Mouse (Mus musculus) limb, embryonic 15.5 days (tissue): ENCODE results near the gene Pcsk1n. TPM values are rescaled to one million over a fixed set of nuclear protein-coding genes. Genes with fewer than 3 reads are reported as not detected.

Experiments used
- ATAC-seq: fragments of 200-750 bp; cut with Nextera tagmentation; 2 replicates; pipeline ENCODE4 v1.8.0; 2017; ENCODE audit warnings: low read depth, moderate TSS enrichment; ENCODE audit not compliant: insufficient number of reproducible peaks, low FRiP score, low TSS enrichment
- H3K27ac ChIP-seq: fragments of 300-500 bp; sonication (generic); 2 replicates; pipeline ENCODE4 v1.5.1; 2015; ENCODE audit warnings: moderate library complexity, mild to moderate bottlenecking, inconsistent platforms
- H3K27me3 ChIP-seq: fragments of 300-500 bp; sonication (generic); 2 replicates; pipeline ENCODE4 v1.6.1; 2015; ENCODE audit warnings: inconsistent platforms
- H3K36me3 ChIP-seq: fragments of 300-500 bp; sonication (generic); 2 replicates; pipeline ENCODE4 v1.6.1; 2015; ENCODE audit warnings: inconsistent platforms
- H3K4me1 ChIP-seq: fragments of 300-500 bp; sonication (generic); 2 replicates; pipeline ENCODE4 v1.6.1; 2015; ENCODE audit warnings: inconsistent platforms
- H3K4me2 ChIP-seq: fragments of 300-500 bp; sonication (generic); 2 replicates; pipeline ENCODE4 v1.6.1; 2015; ENCODE audit warnings: mild to moderate bottlenecking, inconsistent platforms
- H3K4me3 ChIP-seq: fragments of 300-500 bp; sonication (generic); 2 replicates; pipeline ENCODE4 v1.5.1; 2015; ENCODE audit warnings: mild to moderate bottlenecking, inconsistent platforms
- H3K9ac ChIP-seq: fragments of 300-500 bp; sonication (generic); 2 replicates; pipeline ENCODE4 v1.6.1; 2015; ENCODE audit warnings: inconsistent platforms
- H3K9me3 ChIP-seq: fragments of 300-500 bp; sonication (generic); 2 replicates; pipeline ENCODE4 v1.6.1; 2016; ENCODE audit warnings: inconsistent platforms
- WGBS: fragments of 180-500 bp; shearing (Covaris S2); methylation state at CpG from one replicate; pipeline ENCODE4 v1.1.7; 2015; 5-methylcytosine and 5-hydroxymethylcytosine counted together
- polyA plus RNA-seq: library from polyadenylated mRNA; unstranded; fragments of >200 nt; fragmentation: Nextera tagmentation; extraction: Ambion mirVana; gene quantifications from 2 replicates; pipeline ENCODE4 v1.2.1, GENCODE M21; 2015

The Pcsk1n gene
- polyA plus RNA-seq, 1 experiment from 2014 or later: 1.2 TPM

DNA sequence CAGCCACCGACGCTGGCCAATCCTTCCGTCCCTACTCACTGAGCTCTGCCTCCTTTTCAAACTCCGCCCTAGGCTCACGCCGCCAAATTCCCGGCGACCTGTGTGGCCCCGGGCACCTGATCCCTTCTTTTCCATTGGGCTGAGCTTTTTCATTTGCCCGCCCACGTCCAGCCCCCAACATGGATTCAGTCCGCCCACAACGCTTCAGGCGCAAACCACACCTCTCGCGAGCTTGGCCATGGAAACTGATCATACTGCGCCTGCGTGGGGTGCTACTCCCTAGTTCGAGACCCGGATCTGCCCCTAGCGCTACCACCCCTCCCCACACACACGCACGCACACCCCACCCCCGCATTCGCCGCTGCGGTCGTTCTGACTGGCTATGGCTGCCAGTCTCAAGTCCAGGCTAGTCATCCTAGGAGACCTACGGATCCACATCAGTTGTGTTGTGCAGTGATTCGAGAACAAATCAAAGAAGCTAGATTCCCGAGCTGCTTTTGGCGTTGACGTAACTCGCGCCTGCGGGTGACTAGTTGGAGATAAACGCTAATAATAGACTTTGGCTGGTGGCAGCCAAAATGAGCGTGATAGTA is 28.4 kb downstream of the Pcsk1n start:
- Histone ChIP-seq H3K4me1 (no peaks in the 10 kb centered on the region), H3K27me3 (no peaks in the 10 kb centered on the region), H3K36me3 (no peaks in the 10 kb centered on the region), H3K9me3 (no peaks in the 10 kb centered on the region), H3K4me3 (peak overlapping the region; percentile 47), H3K27ac (peak overlapping the region; percentile 61), H3K9ac (no peak overlapping the region), H3K4me2 (peak overlapping the region; percentile 53)
- ATAC-seq: peak; percentile 98; the same call in 1 of the 2 replicates
- 18% methylated on average over 38 of the region's 38 CpGs for WGBS

- H3K4me2 ChIP-seq: no peak overlapping the region
- WGBS: 86% methylated on average over 7 of the region's 7 CpGs
- no peak overlapping the region for H3K27ac ChIP-seq
- no peaks in the 10 kb centered on the region for H3K9me3 ChIP-seq
- no peaks in the 10 kb centered on the region for H3K27me3 ChIP-seq
- H3K36me3 ChIP-seq: no peaks in the 10 kb centered on the region
- H3K9ac ChIP-seq: no peak overlapping the region
- ATAC-seq: no peak
- H3K4me3 ChIP-seq: no peak overlapping the region
- no peaks in the 10 kb centered on the region for H3K4me1 ChIP-seq
Observed at GRCm38 (mm10) chrX:7950091-7950490, 30.5 kb downstream of the Pcsk1n start.

- H3K4me3 ChIP-seq: no peak overlapping the region
- H3K27ac ChIP-seq: no peak overlapping the region
- H3K4me1 ChIP-seq: no peaks in the 10 kb centered on the region
- ATAC-seq: no peak
- H3K36me3 ChIP-seq: no peaks in the 10 kb centered on the region
- no peak overlapping the region for H3K9ac ChIP-seq
- no peaks in the 10 kb centered on the region for H3K9me3 ChIP-seq
- H3K4me2 ChIP-seq: no peak overlapping the region
- WGBS: 87% methylated on average over 9 of the region's 9 CpGs
- no peaks in the 10 kb centered on the region for H3K27me3 ChIP-seq
Observed at GRCm38 (mm10) chrX:7958868-7959267, 39.2 kb downstream of the Pcsk1n start.

GRCm38 (mm10) chrX:7963829-7964626 is 44.4 kb downstream of the Pcsk1n start:
- 59% methylated on average over 7 of the region's 7 CpGs for WGBS
- no peaks in the 10 kb centered on the region for H3K9me3 ChIP-seq
- H3K9ac ChIP-seq: no peak overlapping the region
- no peak overlapping the region for H3K27ac ChIP-seq
- H3K27me3 ChIP-seq: no peaks in the 10 kb centered on the region
- no peak for ATAC-seq
- H3K4me2 ChIP-seq: no peak overlapping the region
- no peaks in the 10 kb centered on the region for H3K36me3 ChIP-seq
- H3K4me1 ChIP-seq: no peaks in the 10 kb centered on the region
- H3K4me3 ChIP-seq: no peak overlapping the region

- Histone ChIP-seq H3K4me2 (no peak overlapping the region), H3K4me1 (no peaks in the 10 kb centered on the region), H3K36me3 (no peaks in the 10 kb centered on the region), H3K9ac (no peak overlapping the region), H3K27me3 (no peaks in the 10 kb centered on the region), H3K4me3 (no peak overlapping the region), H3K9me3 (no peaks in the 10 kb centered on the region), H3K27ac (no peak overlapping the region)
- ATAC-seq: no peak
- WGBS: 74% methylated on average over 4 of the region's 4 CpGs
Observed at GRCm38 (mm10) chrX:7966161-7966560, 46.5 kb downstream of the Pcsk1n start.

- H3K36me3 ChIP-seq: no peaks in the 10 kb centered on the region
- H3K4me2 ChIP-seq: no peak overlapping the region
- H3K27ac ChIP-seq: no peak overlapping the region
- H3K4me3 ChIP-seq: no peak overlapping the region
- no peaks in the 10 kb centered on the region for H3K27me3 ChIP-seq
- WGBS: 67% methylated on average over 8 of the region's 9 CpGs
- no peak overlapping the region for H3K9ac ChIP-seq
- H3K4me1 ChIP-seq: no peaks in the 10 kb centered on the region
- ATAC-seq: no peak
- no peaks in the 10 kb centered on the region for H3K9me3 ChIP-seq
Observed at GRCm38 (mm10) chrX:7967596-7968201, 48.1 kb downstream of the Pcsk1n start.

DNA sequence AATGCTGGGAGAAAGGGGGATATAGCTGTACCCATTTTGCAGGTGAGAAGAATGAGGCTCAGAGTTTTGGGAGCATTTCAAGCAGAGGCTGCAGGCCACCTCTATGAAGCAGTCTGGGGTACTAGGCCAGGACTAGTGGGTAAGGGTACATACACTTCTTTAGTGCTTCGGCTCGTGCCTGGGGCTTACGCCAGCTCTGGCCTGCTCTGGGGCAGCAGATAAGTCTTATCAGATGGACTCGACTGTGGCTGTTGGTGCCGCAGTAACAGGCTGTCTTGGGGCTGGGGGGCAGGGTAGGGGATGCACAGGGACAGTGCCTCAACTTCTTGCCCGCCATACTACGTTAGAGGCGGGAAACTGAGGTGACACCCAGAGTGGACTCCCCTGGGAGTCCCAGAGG is 48.6 kb downstream of the Pcsk1n start:
- H3K9ac ChIP-seq: no peak overlapping the region
- no peak overlapping the region for H3K4me2 ChIP-seq
- H3K36me3 ChIP-seq: no peaks in the 10 kb centered on the region
- H3K27me3 ChIP-seq: no peaks in the 10 kb centered on the region
- H3K4me3 ChIP-seq: no peak overlapping the region
- 79% methylated on average over 8 of the region's 8 CpGs for WGBS
- H3K4me1 ChIP-seq: no peaks in the 10 kb centered on the region
- ATAC-seq: no peak
- no peak overlapping the region for H3K27ac ChIP-seq
- H3K9me3 ChIP-seq: no peaks in the 10 kb centered on the region

- Histone ChIP-seq H3K27ac (no peak overlapping the region), H3K4me2 (no peak overlapping the region), H3K9me3 (no peaks in the 10 kb centered on the region), H3K4me1 (no peaks in the 10 kb centered on the region), H3K27me3 (no peaks in the 10 kb centered on the region), H3K9ac (no peak overlapping the region), H3K4me3 (no peak overlapping the region), H3K36me3 (no peaks in the 10 kb centered on the region)
- 83% methylated on average over 3 of the region's 3 CpGs for WGBS
- no peak for ATAC-seq
Observed at GRCm38 (mm10) chrX:7968899-7969298, 49.3 kb downstream of the Pcsk1n start.

DNA sequence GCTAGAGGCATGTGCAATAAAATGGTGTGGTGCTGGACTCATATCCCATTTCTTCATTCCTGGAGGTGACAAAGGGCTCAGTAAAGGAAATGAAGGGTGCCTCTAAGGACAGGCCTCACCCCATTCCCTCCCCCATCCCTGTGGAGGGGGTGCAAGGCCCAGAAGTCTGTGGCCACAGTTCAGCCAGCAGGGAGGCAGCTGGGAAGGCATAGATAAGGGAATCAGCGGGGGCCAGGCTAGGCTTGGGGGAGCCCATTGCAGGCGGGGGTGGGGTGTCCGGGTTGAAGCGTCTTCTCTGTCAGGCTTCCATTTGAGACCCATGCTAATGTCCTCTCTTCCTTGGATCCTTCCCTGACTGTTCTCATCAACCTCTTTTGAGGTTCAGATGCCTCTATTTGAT is 51.7 kb downstream of the Pcsk1n start:
- ATAC-seq: no peak

More for the DNA sequence above, 51.7 kb downstream of the Pcsk1n start:
- Histone ChIP-seq H3K27ac (no peak overlapping the region), H3K9me3 (no peaks in the 10 kb centered on the region), H3K4me1 (no peaks in the 10 kb centered on the region), H3K4me3 (no peak overlapping the region), H3K9ac (no peak overlapping the region), H3K27me3 (no peaks in the 10 kb centered on the region), H3K36me3 (no peaks in the 10 kb centered on the region), H3K4me2 (no peak overlapping the region)
- WGBS: 82% methylated on average over 4 of the region's 4 CpGs

Other genes starting within 250 kb of the Pcsk1n start
- 205 and 217 TPM in 2 replicates for gene Plp2, start 248.4 kb upstream of the Pcsk1n start, polyA plus RNA-seq
- 0.47 and 1.1 TPM in 2 replicates for gene Magix, start 238.6 kb upstream of the Pcsk1n start, polyA plus RNA-seq
- 36.6 and 40.3 TPM in 2 replicates for gene Gpkow, start 222.7 kb upstream of the Pcsk1n start, polyA plus RNA-seq
- 39.2 and 41.0 TPM in 2 replicates for gene Wdr45, start 205.5 kb upstream of the Pcsk1n start, polyA plus RNA-seq
- gene Gm45208, start 197.6 kb upstream of the Pcsk1n start, polyA plus RNA-seq: 0.20 TPM in 1 of 2 replicates, not detected in the other
- 80.8 and 86.1 TPM in 2 replicates for gene Praf2, start 191.4 kb upstream of the Pcsk1n start, polyA plus RNA-seq
- gene Ccdc120, start 168.9 kb upstream of the Pcsk1n start, polyA plus RNA-seq: 14.9 and 21.8 TPM in 2 replicates
- 30.5 and 31.9 TPM in 2 replicates for gene Tfe3, start 157.3 kb upstream of the Pcsk1n start, polyA plus RNA-seq
- 37.8 and 40.3 TPM in 2 replicates for gene Gripap1, start 130.1 kb upstream of the Pcsk1n start, polyA plus RNA-seq
- 1.3 TPM in 2 replicates for gene Kcnd1, start 97.5 kb upstream of the Pcsk1n start, polyA plus RNA-seq
- gene Otud5, start 78.5 kb upstream of the Pcsk1n start, polyA plus RNA-seq: 35.9 and 43.7 TPM in 2 replicates
- gene Pim2, start 41.6 kb upstream of the Pcsk1n start, polyA plus RNA-seq: 4.8 and 5.1 TPM in 2 replicates
- gene Slc35a2, start 35.8 kb upstream of the Pcsk1n start, polyA plus RNA-seq: 64.5 and 70.0 TPM in 2 replicates
- 117 and 124 TPM in 2 replicates for gene Pqbp1, start 20.6 kb upstream of the Pcsk1n start, polyA plus RNA-seq
- gene Timm17b, start 20.5 kb upstream of the Pcsk1n start, polyA plus RNA-seq: 157 and 170 TPM in 2 replicates
- not detected in 2 replicates for gene Gm10491, start 12.0 kb upstream of the Pcsk1n start, polyA plus RNA-seq
- not detected in 2 replicates for gene Gm10490, start 10.3 kb upstream of the Pcsk1n start, polyA plus RNA-seq
- gene Eras, start 8.8 kb downstream of the Pcsk1n start, polyA plus RNA-seq: not detected in 2 replicates
- gene Hdac6, start 28.1 kb downstream of the Pcsk1n start, polyA plus RNA-seq: 25.3 and 27.0 TPM in 2 replicates
- 2.1 and 2.9 TPM in 2 replicates for gene Gata1, start 58.2 kb downstream of the Pcsk1n start, polyA plus RNA-seq
- not detected in 2 replicates for gene Glod5, start 98.7 kb downstream of the Pcsk1n start, polyA plus RNA-seq
- 47.3 and 48.7 TPM in 2 replicates for gene Suv39h1, start 154.9 kb downstream of the Pcsk1n start, polyA plus RNA-seq
- gene Was, start 170.7 kb downstream of the Pcsk1n start, polyA plus RNA-seq: 0.97 and 1.00 TPM in 2 replicates
- gene Wdr13, start 213.1 kb downstream of the Pcsk1n start, polyA plus RNA-seq: 20.3 and 21.3 TPM in 2 replicates
- 401 and 409 TPM in 2 replicates for gene Rbm3, start 226.1 kb downstream of the Pcsk1n start, polyA plus RNA-seq